Mouse (Mus musculus) Patski (cell line): ENCODE measurements around the gene Gm5089. TPM values are rescaled to one million over a fixed set of nuclear protein-coding genes. Genes with fewer than 3 reads are reported as not detected.
A peak's percentile ranks its signal among the peaks of the same experiment; 100 is the strongest.
"Not testable (repeated sequence)": the region's sequence is repeated elsewhere in the genome, so short reads cannot be mapped to it uniquely, and the experiment has no call there.

Experiments used
- ATAC-seq: fragments of 100-300 bp; one replicate; pipeline ENCODE4 v1.8.0; 2021
- CTCF ChIA-PET: fragments of 350-600 bp; sonication (Branson Sonifier 250); formaldehyde crosslinking; loops from one replicate; lab custom pipeline; 2022; ENCODE audit warnings: inconsistent platforms; lab: Charles Lee
- POLR2A ChIA-PET: fragments of 350-600 bp; sonication (Branson Sonifier 250); formaldehyde crosslinking; loops from one replicate; lab custom pipeline; 2022; ENCODE audit warnings: antibody characterized with exemption, inconsistent platforms; lab: Charles Lee
- DNase-seq: peaks from one replicate; pipeline ENCODE4 v3.0.0-alpha.2; 2011; ENCODE audit warnings: low read depth, low spot score
- H3K27me3 ChIP-seq: fragments of 371-371 bp; one replicate; pipeline ENCODE4 v1.5.1; 2021
- CTCF ChIP-seq: fragments of 100-300 bp; IDR thresholded peaks from one replicate; pipeline ENCODE4 v1.5.1; 2021
- in situ Hi-C: fragments of 300-500 bp; cut with MboI; formaldehyde crosslinking; loops from 3 replicates; pipeline ENCODE4 v1.11.1; 2018; ENCODE audit warnings: low pct_unique_long_range_greater_than_20kb, mixed read lengths
- polyA plus RNA-seq: library from polyadenylated mRNA; unstranded; gene quantifications from one replicate; pipeline ENCODE4 v1.2.3, GENCODE M21; 2021

Gene Gm5089
- polyA plus RNA-seq, 1 experiment from 2014 or later: not detected

DNA sequence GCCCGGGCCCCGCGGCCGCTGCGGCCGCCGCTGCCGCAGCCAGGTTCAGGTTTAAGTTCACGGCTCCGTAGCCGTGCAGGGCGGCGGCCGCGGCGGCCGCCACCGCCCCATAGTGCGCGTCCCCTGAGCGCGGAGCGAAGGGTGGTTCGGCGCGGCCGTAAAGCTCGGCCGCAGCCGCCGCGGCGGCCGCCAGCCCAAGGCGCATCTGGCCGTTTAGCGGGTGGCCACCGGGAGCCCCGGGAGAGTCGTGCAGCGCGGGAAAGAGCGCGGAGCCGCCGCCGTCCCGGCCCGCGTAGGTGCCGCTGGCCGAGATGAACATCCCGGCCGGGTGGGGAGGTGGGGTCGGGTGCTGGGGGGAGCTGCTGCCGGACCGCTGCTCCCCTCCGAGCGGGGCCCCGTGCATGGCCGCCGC, 13.4 kb upstream of the Gm5089 start:
- CTCF ChIA-PET: no interaction called here
- ATAC-seq (peak; percentile 48), DNase-seq (no peak)
- no peaks in the 10 kb centered on the region for H3K27me3 ChIP-seq
- no peak for TF ChIP-seq CTCF
- POLR2A ChIA-PET: interaction anchor here (0.7 to 2.6 kb wide), 4 partner anchors 10 to 241 kb away, joined by 3 to 17 read pairs (median 5); partner anchors contain the start of gene Zic2
- in situ Hi-C loops: loop anchor here (5.0 to 25.0 kb wide), 2 partner anchors 87 to 227 kb away; no protein-coding TSS in a partner anchor

DNA sequence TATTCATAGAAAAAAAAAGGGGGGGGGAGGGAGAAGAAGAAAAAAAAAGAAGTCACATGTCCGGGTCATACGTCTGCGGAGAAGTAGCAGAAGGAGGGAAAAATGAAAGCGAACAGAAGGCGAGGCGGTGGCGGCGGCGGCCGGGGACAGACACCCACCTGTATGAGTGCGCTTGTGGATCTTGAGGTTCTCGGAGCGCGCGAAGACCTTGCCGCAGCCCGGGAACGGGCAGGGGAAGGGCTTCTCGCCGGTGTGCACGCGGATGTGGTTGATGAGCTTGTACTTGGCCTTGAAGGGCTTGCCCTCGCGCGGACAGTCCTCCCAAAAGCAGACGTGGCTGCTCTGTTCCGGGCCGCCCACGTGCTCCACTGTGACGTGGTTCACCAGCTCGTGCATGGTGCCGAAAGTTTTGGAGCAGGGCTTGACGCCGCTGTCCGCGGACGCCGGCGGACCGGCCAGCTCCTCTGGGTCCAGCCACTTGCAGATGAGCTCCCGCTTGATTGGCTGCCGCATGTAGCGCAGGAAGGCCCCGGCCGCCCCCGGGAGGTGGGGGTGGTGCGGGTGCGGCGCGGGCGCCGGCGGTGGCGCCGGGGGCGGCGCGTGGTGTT, 12.9 kb upstream of the Gm5089 start:
- ATAC-seq: peak; percentile 83
- POLR2A ChIA-PET: interaction anchor here (0.7 to 2.6 kb wide), 3 partner anchors 11 to 240 kb away, joined by 3 to 17 read pairs (median 7); partner anchors contain the start of gene Zic2
- CTCF ChIA-PET, H3K27me3 ChIP-seq, DNase-seq: not testable (repeated sequence)
- in situ Hi-C loops: loop anchor here (5.0 to 25.0 kb wide), 2 partner anchors 87 to 227 kb away; no protein-coding TSS in a partner anchor

DNA sequence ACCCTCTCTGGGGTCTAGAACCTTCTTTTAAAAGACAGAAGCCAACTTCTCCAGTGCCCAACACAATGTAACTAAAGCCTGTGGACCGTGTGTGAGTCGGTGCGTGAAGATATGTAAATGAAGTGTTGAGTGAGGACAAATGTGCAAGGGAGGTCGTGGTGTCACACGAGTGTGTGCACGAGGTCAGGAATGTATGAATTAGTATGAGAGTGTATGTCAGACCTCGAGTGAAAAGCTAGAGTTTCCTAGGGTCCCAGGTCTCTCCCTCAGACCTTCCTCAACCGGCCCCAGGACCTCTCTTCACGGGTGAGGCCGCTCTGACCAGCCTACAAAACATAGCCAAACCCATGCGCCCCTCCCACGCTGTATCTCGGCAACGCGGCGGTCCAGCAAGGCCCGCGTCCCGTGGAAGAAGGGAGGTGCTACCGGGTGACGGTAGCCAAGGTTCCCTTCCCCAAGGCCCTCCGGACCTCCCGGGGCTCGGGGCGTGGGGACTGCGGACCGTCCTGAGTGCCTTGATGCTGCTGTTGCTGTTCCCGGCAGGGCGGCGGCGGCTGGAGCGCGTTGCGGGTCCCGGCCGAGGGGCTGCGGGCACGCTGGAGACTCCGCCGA, 12.3 kb upstream of the Gm5089 start:
- DNase-seq (no peak), ATAC-seq (peak; percentile 31)
- H3K27me3 ChIP-seq: no peaks in the 10 kb centered on the region
- ChIA-PET POLR2A (no interaction called here), CTCF (no interaction called here)
- in situ Hi-C loops: loop anchor here (5.0 to 25.0 kb wide), 2 partner anchors 86 to 226 kb away; no protein-coding TSS in a partner anchor
- no peak for TF ChIP-seq CTCF

DNA sequence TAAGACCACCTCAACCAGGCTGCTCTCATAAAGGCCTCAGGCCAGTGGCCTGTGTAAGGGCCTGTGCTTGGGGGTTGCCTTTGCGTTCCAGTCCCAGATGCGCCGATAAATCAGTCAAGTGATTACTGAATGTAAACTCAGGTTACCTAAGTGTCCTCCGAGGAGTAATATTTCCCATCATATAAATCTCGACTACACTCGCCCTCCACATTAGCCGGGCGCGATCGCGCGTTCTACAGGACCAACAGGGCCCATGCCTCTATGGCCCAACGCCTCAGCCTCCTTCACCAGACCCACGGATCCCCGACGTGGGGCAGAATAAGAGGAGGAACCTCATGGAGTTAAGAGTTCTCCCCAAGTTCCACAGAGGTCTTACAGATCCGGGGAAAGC, 11.8 kb upstream of the Gm5089 start:
- in situ Hi-C loops: loop anchor here (5.0 to 25.0 kb wide), 2 partner anchors 85 to 225 kb away; no protein-coding TSS in a partner anchor
- TF ChIP-seq CTCF: no peak
- no peaks in the 10 kb centered on the region for H3K27me3 ChIP-seq
- no peak for ATAC-seq
- ChIA-PET POLR2A (no interaction called here), CTCF (no interaction called here)
- DNase-seq: no peak

DNA sequence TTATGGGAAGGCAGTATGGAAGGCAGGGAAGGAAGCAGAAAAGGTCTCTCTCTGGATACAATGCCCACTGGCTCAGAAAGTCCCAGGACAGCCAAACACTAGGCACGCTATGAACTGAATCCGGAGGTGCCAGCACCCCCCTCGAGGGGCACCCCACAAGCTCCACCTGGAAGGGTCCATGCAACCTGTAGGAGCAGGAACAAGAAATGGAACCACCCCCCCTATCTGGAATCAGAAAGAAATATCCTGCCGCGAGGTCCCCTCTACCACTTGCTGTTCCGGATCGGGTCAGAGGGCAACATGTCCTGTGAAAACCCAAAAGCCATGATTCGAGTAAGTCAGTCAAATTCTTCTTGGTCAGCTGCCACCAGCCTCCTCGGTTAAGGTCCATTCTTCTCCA, 11.1 kb upstream of the Gm5089 start:
- no peak for ATAC-seq
- no peak for TF ChIP-seq CTCF
- POLR2A ChIA-PET: interaction anchor here (0.6 to 0.9 kb wide), 2 partner anchors 15 to 115 kb away, joined by 3 read pairs; no protein-coding TSS in a partner anchor

DNA sequence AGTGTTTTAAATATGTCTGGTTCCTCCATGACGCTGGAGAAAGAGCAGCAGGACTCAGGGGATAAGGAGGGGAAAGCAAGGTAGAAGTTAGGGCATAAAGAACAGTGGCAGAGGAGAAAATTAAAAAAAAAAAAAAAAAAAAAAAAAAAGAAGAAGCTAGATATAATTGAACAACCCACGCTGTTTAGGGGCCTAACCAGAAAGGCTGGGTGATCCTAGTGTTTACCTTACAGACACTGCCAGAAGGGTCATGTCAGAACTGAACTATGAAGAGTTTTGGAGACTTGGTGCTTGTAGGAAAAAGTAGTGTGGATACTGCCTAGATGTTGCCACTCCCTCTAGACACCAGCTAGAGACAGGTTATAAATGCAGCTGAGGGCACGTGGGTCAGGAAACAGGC, 10.6 kb upstream of the Gm5089 start:
- no peak for ATAC-seq
- no peak for DNase-seq
- ChIA-PET CTCF (no interaction called here), POLR2A (interaction anchor here (0.6 to 0.9 kb wide), 2 partner anchors 14 to 114 kb away, joined by 3 read pairs; no protein-coding TSS in a partner anchor)
- no peaks in the 10 kb centered on the region for H3K27me3 ChIP-seq
- TF ChIP-seq CTCF: no peak
- in situ Hi-C loops: loop anchor here (5.0 to 25.0 kb wide), 2 partner anchors 84 to 224 kb away; no protein-coding TSS in a partner anchor

More for the DNA sequence above, 11.1 kb upstream of the Gm5089 start:
- DNase-seq: no peak
- no peaks in the 10 kb centered on the region for H3K27me3 ChIP-seq
- CTCF ChIA-PET: no interaction called here
- in situ Hi-C loops: loop anchor here (5.0 to 25.0 kb wide), 2 partner anchors 85 to 225 kb away; no protein-coding TSS in a partner anchor

DNA sequence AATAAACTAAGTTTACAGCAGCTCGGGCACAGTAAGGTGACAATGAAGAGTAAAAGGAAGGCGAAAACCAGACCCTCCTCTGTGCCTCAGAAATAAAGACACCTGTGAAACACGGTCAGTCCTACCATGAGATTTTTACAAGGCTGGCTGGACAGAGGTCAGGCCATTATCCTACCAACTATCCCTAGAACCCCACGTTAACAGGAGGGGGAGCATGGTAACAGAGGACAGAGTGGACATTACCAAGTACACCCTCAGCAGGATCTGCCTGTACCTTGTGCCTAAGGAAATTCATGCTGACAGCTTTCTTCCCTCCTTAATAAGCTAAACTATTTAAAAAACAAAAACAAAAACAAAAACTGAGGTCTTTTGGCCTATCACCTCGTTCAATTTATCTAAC, 9.3 kb upstream of the Gm5089 start:
- ChIA-PET POLR2A (interaction anchor here (0.6 kb wide), 1 partner anchor 62 kb away, joined by 3 read pairs; no protein-coding TSS in a partner anchor), CTCF (interaction anchor here (1.1 kb wide), 1 partner anchor 236 kb away, joined by 4 read pairs; no protein-coding TSS in a partner anchor)
- in situ Hi-C loops: loop anchor here (5.0 to 25.0 kb wide), 2 partner anchors 83 to 223 kb away; no protein-coding TSS in a partner anchor
- TF ChIP-seq CTCF: no peak
- ATAC-seq (no peak), DNase-seq (no peak)
- H3K27me3 ChIP-seq: no peaks in the 10 kb centered on the region

DNA sequence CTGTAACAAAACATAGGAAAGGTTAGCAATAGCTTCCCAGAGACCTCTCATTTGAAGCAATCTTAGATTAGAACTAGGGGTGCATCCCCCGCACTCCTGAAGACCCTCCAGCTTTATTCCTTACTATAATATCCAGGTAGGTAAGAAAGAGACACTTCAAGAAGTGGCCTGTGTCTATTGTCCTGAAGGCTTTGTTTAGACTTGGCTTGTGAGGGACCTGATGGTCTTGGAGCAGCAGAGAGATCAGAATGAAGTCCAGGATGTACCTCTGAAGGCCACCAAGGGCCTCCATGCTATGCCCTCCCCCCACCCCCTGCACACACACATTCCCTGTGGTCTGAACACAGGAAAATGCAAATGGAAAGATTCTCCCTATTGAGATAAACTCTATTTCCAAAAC, 8.9 kb upstream of the Gm5089 start:
- no peaks in the 10 kb centered on the region for H3K27me3 ChIP-seq

DNA sequence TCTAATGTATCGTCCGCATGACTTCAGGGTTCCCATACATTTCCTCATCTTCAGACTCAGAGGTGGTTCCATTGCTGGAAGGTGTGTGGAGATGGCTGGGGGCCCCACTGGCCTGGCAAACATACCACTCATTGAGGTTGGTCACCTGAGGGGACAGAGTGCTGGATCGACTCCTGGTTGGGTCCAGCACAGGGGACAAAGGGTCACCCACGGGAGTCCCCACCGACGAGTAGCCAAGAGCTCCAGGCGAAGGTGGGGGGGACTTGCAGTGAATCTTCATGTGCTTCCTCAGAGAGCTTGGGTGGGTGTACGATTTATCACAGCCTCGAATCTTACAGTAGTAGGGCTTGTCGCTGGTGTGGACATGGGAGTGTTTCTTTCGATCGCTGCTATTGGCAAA, 8.4 kb upstream of the Gm5089 start:
- ATAC-seq, H3K27me3 ChIP-seq, CTCF ChIA-PET, DNase-seq, POLR2A ChIA-PET: not testable (repeated sequence)
- in situ Hi-C loops: loop anchor here (25.0 kb wide), 1 partner anchor 222 kb away; no protein-coding TSS in a partner anchor

More for the DNA sequence above, 8.9 kb upstream of the Gm5089 start:
- DNase-seq: no peak
- ChIA-PET POLR2A (interaction anchor here (0.6 kb wide), 1 partner anchor 62 kb away, joined by 3 read pairs; no protein-coding TSS in a partner anchor), CTCF (interaction anchor here (1.1 kb wide), 1 partner anchor 236 kb away, joined by 4 read pairs; no protein-coding TSS in a partner anchor)
- no peak for ATAC-seq
- in situ Hi-C loops: loop anchor here (5.0 to 25.0 kb wide), 2 partner anchors 82 to 222 kb away; no protein-coding TSS in a partner anchor
- TF ChIP-seq CTCF: no peak

DNA sequence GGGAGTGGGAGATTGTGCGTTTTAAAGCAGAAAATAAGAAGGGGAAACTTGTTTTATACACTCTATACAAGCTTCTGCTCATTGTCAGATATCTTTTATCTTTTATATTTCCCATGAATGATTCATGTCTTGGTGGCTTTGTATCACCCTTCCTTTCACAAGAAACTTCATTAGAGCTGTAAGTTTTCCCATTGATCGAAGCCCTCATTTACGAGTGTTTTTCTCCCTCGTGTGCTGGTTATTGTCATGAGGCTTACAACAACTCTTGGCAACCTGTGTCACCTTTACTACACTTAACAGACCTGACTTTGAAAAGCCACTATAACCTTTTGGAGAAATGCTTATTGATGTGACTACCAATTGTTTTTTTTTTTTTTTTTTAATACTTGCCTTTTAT, 4.6 kb upstream of the Gm5089 start:
- ChIA-PET POLR2A (interaction anchor here (0.7 kb wide), 1 partner anchor 1186 kb away, joined by 4 read pairs; no protein-coding TSS in a partner anchor), CTCF (no interaction called here)
- no peak for TF ChIP-seq CTCF
- DNase-seq (no peak), ATAC-seq (no peak)
- no peaks in the 10 kb centered on the region for H3K27me3 ChIP-seq
- in situ Hi-C loops: loop anchor here (25.0 kb wide), 1 partner anchor 218 kb away; no protein-coding TSS in a partner anchor
